Comparison of ENCODE assay signal across 14 mouse cellular contexts in genomic region chr17:12925703-12926180, GRCm38 (mm10). TPM values are rescaled to one million over a fixed set of nuclear protein-coding genes. Genes with fewer than 3 reads are reported as not detected.
"Had no signal": no experiment of that assay in that cellular context is flagged by ENCODE, and none has a peak within 500 bp of the region (broad histone marks: within the 10 kb centered on the region; RNA-seq: fewer than 3 reads in every experiment).

No protein-coding gene starts in this region.

- H3K4me1 ChIP-seq: limb, embryonic 10.5 days; megakaryocyte, embryonic 14.5 days; midbrain, embryonic 12.5 days; neural tube, embryonic 15.5 days; stomach, embryonic 15.5 days had no signal

- H3K9me3 ChIP-seq: limb, embryonic 10.5 days; megakaryocyte, embryonic 14.5 days; midbrain, embryonic 12.5 days; neural tube, embryonic 15.5 days; stomach, embryonic 15.5 days had no signal

- ATAC-seq: hindbrain, postnatal 0 days had no signal

- H3K4me3 ChIP-seq: left cerebral cortex, adult 2 months; limb, embryonic 10.5 days; megakaryocyte, embryonic 14.5 days; midbrain, embryonic 12.5 days; neural tube, embryonic 15.5 days; stomach, embryonic 15.5 days had no signal

- H3K9ac ChIP-seq: midbrain, embryonic 12.5 days; neural tube, embryonic 15.5 days; stomach, embryonic 15.5 days had no signal

- H3K27me3 ChIP-seq: megakaryocyte, embryonic 14.5 days; midbrain, embryonic 12.5 days; neural tube, embryonic 15.5 days; stomach, embryonic 15.5 days had no signal

- DNase-seq: kidney, postnatal 10 days; lung, adult 2 months; lung, postnatal 14 days; thymus, adult 2 months; thymus, postnatal 36 days had no signal

- H3K4me2 ChIP-seq: midbrain, embryonic 12.5 days; neural tube, embryonic 15.5 days; stomach, embryonic 15.5 days had no signal

- H3K27ac ChIP-seq: hindbrain, postnatal 0 days; left cerebral cortex, adult 2 months; limb, embryonic 10.5 days; macrophage; midbrain, embryonic 12.5 days; neural tube, embryonic 15.5 days; stomach, embryonic 15.5 days had no signal

RNA-seq across cellular contexts. Expression of gene Acat3, which starts 14.7 kb away (rescaled TPM):
- polyA plus RNA-seq: spleen, adult 2 months had no signal

RNA-seq across cellular contexts. Expression of gene Pnldc1, which starts 15.7 kb away (rescaled TPM):
- polyA plus RNA-seq: macrophage had no signal
